Mouse (Mus musculus) forebrain, embryonic 10.5 days (tissue): ENCODE data around the gene Ackr2. TPM values are rescaled to one million over a fixed set of nuclear protein-coding genes. Genes with fewer than 3 reads are reported as not detected.
A peak's percentile ranks its signal among the peaks of the same experiment; 100 is the strongest.

Source experiments
- DNase-seq: peaks from one replicate; pipeline ENCODE4 v3.0.0-alpha.2; 2017; ENCODE audit warnings: low spot score; ENCODE audit errors: extremely low spot score
- H3K27ac ChIP-seq: fragments of 300-500 bp; sonication (generic); 2 replicates; pipeline ENCODE4 v1.5.1; 2016; ENCODE audit warnings: mild to moderate bottlenecking
- H3K27me3 ChIP-seq: fragments of 300-500 bp; sonication (generic); 2 replicates; pipeline ENCODE4 v1.6.1; 2016; ENCODE audit warnings: mild to moderate bottlenecking; ENCODE audit not compliant: poor library complexity, severe bottlenecking
- H3K36me3 ChIP-seq: fragments of 300-500 bp; sonication (generic); replicated peaks from 2 replicates; pipeline ENCODE4 v1.6.1; 2016; ENCODE audit warnings: mild to moderate bottlenecking, moderate library complexity
- H3K4me1 ChIP-seq: fragments of 300-500 bp; sonication (generic); 2 replicates; pipeline ENCODE4 v1.6.1; 2016
- H3K4me3 ChIP-seq: fragments of 300-500 bp; sonication (generic); 2 replicates; pipeline ENCODE4 v1.5.1; 2016; ENCODE audit warnings: mild to moderate bottlenecking, moderate library complexity
- H3K9me3 ChIP-seq: fragments of 300-500 bp; sonication (generic); 2 replicates; pipeline ENCODE4 v1.6.1; 2016; ENCODE audit warnings: mild to moderate bottlenecking, moderate library complexity
- WGBS: fragments of 180-500 bp; shearing (Covaris S2); methylation state at CpG from one replicate; pipeline ENCODE4 v1.1.7; 2016; 5-methylcytosine and 5-hydroxymethylcytosine counted together
- polyA plus RNA-seq: library from polyadenylated mRNA; unstranded; fragments of >200 nt; fragmentation: Nextera tagmentation; extraction: Ambion mirVana; gene quantifications from 2 replicates; pipeline ENCODE4 v1.2.1, GENCODE M21; 2016

Ackr2 gene
- polyA plus RNA-seq, 1 experiment from 2014 or later: 0.50 TPM

- Histone ChIP-seq H3K36me3 (no peaks in the 10 kb centered on the region; the same call in 1 of the 2 replicates), H3K4me1 (peaks cover 7% of the 10 kb centered on the region; the same call in 1 of the 2 replicates), H3K27ac (no peak overlapping the region), H3K9me3 (no peaks in the 10 kb centered on the region), H3K4me3 (no peak overlapping the region), H3K27me3 (no peaks in the 10 kb centered on the region)
- WGBS: 82% methylated on average over 4 of the region's 4 CpGs
- no peak for DNase-seq
Observed at GRCm38 (mm10) chr9:121934856-121935255, 36.7 kb downstream of the Ackr2 start.

DNA sequence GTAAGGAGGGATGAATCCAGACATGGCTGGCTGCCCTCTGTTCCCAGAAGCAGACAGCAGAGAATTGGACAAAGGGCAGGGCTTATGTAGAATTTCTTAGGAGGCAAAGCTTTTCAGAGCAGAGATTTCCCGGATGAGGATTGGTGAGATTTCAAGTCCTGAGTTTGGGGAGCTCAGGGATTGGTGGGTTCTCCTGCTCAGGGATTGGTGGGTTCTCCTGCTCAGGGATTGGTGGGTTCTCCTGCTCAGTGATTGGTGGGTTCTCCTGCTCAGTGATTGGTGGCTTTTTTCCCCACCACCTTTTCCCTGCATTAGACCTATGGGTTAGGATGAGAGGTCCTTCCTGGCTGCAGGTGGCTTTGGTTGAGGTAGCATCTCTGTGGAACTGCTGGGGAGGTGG is 38.8 kb downstream of the Ackr2 start:
- no peak for DNase-seq
- Histone ChIP-seq H3K36me3 (peaks cover 5% of the 10 kb centered on the region; the same call in 1 of the 2 replicates), H3K27me3 (no peaks in the 10 kb centered on the region), H3K4me1 (peaks cover 7% of the 10 kb centered on the region; the same call in 1 of the 2 replicates), H3K27ac (peak overlapping the region; percentile 27; the same call in 1 of the 2 replicates), H3K4me3 (peak overlapping the region; percentile 55; the same call in 1 of the 2 replicates), H3K9me3 (no peaks in the 10 kb centered on the region)
- WGBS: 91% methylated on average over 1 of the region's 1 CpGs

DNA sequence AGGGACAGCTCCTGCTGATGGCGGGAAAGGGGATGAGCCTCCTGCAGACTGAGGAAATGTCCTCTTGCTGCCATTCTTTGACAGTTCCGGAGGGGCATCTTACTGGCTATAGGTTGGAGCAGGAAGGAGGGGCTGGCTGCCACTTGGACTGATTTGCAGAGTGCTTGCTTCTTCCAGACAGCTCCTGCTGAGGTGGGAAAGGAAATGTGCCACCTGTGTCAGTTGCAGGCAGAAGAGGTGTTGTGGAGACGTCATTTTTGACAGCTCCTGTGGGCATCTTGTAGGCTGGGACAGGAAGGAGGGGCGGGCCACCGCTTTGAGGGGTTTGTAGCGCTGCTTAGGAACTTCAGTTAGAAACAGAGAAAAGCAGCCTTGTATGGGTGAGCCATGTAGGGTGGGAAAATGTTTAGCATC is 39.3 kb downstream of the Ackr2 start:
- Histone ChIP-seq H3K27me3 (no peaks in the 10 kb centered on the region), H3K27ac (peak overlapping the region; percentile 85), H3K36me3 (peaks cover 5% of the 10 kb centered on the region; the same call in 1 of the 2 replicates), H3K4me1 (peaks cover 7% of the 10 kb centered on the region; the same call in 1 of the 2 replicates), H3K9me3 (no peaks in the 10 kb centered on the region), H3K4me3 (peak overlapping the region; percentile 55)
- 76% methylated on average over 6 of the region's 6 CpGs for WGBS
- DNase-seq: no peak

DNA sequence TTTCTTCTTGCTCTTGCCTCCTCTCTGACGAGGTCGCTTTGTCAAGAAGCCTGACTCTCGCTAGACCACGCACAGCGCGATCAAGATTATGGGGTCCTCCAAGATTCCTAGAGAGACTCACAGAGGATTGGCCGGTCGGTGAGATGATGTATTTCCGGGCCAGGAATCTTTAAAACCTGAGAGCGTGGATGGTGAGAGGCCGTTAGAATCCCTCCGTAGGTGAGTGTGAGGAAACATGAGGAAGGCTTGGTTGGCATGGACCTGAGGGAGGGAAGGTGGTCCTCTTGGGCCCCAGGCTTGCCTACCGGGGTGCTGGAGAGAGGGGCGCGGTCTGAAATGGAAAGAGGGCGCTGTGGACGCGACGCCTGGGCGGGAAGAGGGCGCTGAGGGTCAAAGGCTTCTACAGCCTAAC is 39.8 kb downstream of the Ackr2 start:
- 60% methylated on average over 21 of the region's 21 CpGs for WGBS
- DNase-seq: peak; percentile 33
- no peaks in the 10 kb centered on the region for H3K9me3 ChIP-seq
- peaks cover 7% of the 10 kb centered on the region; the same call in 1 of the 2 replicates for H3K36me3 ChIP-seq
- peak overlapping the region; percentile 85 for H3K27ac ChIP-seq
- peaks cover 7% of the 10 kb centered on the region; the same call in 1 of the 2 replicates for H3K4me1 ChIP-seq
- H3K4me3 ChIP-seq: peak overlapping the region; percentile 55
- H3K27me3 ChIP-seq: no peaks in the 10 kb centered on the region

DNA sequence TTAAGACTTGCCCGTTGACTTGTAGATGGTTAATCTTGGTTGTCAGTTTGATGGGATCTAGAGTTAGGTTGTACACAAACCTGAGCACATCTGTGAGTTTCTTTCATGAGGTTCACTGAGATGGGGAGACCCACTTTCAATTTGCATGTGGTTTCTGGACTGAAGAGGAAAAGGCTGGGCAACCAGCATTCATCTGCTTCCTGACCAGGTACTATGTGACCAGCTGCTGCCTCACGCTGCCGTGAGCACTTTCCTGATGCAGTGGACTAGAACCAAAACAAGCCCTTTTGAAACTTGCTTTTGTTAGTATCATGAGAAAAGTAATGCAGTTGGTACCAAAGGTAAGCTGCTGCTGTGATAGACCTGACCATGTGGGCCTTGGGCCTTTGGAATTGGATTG is 44.9 kb downstream of the Ackr2 start:
- Histone ChIP-seq H3K27me3 (no peaks in the 10 kb centered on the region), H3K27ac (no peak overlapping the region), H3K36me3 (peaks cover 21% of the 10 kb centered on the region; the same call in 1 of the 2 replicates), H3K4me1 (no peaks in the 10 kb centered on the region), H3K9me3 (no peaks in the 10 kb centered on the region), H3K4me3 (no peak overlapping the region)
- 91% methylated on average over 3 of the region's 3 CpGs for WGBS
- no peak for DNase-seq

GRCm38 (mm10) chr9:121943628-121944027 is 45.5 kb downstream of the Ackr2 start:
- Histone ChIP-seq H3K4me1 (no peaks in the 10 kb centered on the region), H3K27ac (no peak overlapping the region), H3K4me3 (no peak overlapping the region), H3K36me3 (peaks cover 21% of the 10 kb centered on the region; the same call in 1 of the 2 replicates), H3K9me3 (no peaks in the 10 kb centered on the region), H3K27me3 (no peaks in the 10 kb centered on the region)
- no peak for DNase-seq
- 80% methylated on average over 3 of the region's 3 CpGs for WGBS

DNA sequence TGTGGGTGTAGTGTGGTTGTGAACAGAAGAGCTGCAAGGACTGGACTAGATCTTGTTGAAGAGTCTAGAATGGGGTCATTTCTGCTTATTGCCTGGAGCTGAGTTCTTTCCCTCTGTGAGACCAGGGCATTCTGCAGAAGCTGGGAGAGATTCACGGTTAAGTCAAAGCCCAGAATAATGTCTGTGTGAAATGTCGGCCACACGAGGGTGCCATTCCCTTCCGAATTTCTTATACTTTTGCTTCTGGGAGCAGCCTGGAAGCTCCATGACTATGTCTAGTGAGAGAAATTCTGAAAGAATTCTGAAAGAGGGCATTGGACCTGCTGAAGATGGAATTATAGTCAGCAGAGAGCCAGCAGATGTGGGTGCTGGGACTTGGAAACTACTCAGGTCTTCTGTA is 49.6 kb downstream of the Ackr2 start:
- H3K36me3 ChIP-seq: peaks cover 16% of the 10 kb centered on the region; the same call in 1 of the 2 replicates
- peaks cover 11% of the 10 kb centered on the region for H3K4me1 ChIP-seq
- DNase-seq: peak; percentile 30
- H3K9me3 ChIP-seq: no peaks in the 10 kb centered on the region
- H3K27ac ChIP-seq: no peak overlapping the region
- no peaks in the 10 kb centered on the region for H3K27me3 ChIP-seq
- WGBS: 11% methylated on average over 4 of the region's 4 CpGs
- no peak overlapping the region for H3K4me3 ChIP-seq

GRCm38 (mm10) chr9:121948431-121948830 is 50.3 kb downstream of the Ackr2 start:
- 83% methylated on average over 4 of the region's 4 CpGs for WGBS
- H3K27me3 ChIP-seq: no peaks in the 10 kb centered on the region
- no peak overlapping the region for H3K4me3 ChIP-seq
- H3K36me3 ChIP-seq: peaks cover 10% of the 10 kb centered on the region; the same call in 1 of the 2 replicates
- peaks cover 11% of the 10 kb centered on the region for H3K4me1 ChIP-seq
- no peak overlapping the region for H3K27ac ChIP-seq
- DNase-seq: no peak
- H3K9me3 ChIP-seq: no peaks in the 10 kb centered on the region

DNA sequence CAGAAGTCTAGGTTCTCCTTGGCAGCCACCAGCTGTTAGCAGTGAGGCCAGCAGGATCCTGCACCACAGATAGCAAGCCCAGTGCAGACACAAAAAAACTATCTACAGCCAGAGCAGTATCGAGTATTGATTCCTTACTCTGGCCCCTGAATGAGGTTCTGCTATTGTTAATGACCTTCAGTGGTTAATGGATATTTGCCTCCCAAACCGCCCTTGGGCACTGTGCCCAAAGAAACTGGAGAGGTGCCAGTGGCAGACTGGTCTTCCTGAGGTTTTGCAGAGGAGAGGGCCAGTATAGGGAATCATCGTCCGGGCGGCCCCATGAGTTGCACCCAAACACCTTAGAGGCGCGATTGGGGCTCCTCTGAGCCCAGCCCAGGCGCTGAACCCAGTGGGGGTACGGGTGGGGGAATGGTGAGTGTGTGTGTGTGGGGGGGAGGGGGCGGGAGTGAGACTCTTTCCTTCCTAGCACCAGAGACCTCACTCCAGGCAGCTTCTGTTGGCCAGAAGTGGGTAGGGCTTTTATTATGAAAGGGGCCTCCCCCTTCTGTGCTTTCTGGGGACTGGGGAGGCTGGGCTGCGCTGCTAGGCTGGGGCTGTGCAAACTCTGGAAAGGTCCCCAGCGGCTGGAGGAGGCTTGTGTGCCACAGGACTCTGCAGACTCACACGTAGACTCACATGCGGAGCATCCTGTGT is 52.4 kb downstream of the Ackr2 start, which contains the start of gene Fam198a:
Gene Fam198a (plus strand): TSS at position 571 of the 696 bp plus-strand sequence.
- DNase-seq: peak; percentile 31
- H3K4me1 ChIP-seq: peaks cover 14% of the 10 kb centered on the region
- no peaks in the 10 kb centered on the region for H3K9me3 ChIP-seq
- peak within 1 kb of the TSS; percentile 74 for H3K27ac ChIP-seq
- no peaks in the 10 kb centered on the region for H3K36me3 ChIP-seq
- H3K4me3 ChIP-seq: peak within 1 kb of the TSS; percentile 31
- no peaks in the 10 kb centered on the region for H3K27me3 ChIP-seq
- 17% methylated on average over 14 of the region's 14 CpGs for WGBS

- 36% methylated on average over 4 of the region's 4 CpGs for WGBS
- Histone ChIP-seq H3K36me3 (no peaks in the 10 kb centered on the region), H3K4me3 (peak overlapping the region; percentile 31), H3K9me3 (no peaks in the 10 kb centered on the region), H3K27ac (peak overlapping the region; percentile 74), H3K4me1 (peaks cover 14% of the 10 kb centered on the region), H3K27me3 (no peaks in the 10 kb centered on the region)
- DNase-seq: no peak
Observed at GRCm38 (mm10) chr9:121951114-121951423, 52.9 kb downstream of the Ackr2 start.

DNA sequence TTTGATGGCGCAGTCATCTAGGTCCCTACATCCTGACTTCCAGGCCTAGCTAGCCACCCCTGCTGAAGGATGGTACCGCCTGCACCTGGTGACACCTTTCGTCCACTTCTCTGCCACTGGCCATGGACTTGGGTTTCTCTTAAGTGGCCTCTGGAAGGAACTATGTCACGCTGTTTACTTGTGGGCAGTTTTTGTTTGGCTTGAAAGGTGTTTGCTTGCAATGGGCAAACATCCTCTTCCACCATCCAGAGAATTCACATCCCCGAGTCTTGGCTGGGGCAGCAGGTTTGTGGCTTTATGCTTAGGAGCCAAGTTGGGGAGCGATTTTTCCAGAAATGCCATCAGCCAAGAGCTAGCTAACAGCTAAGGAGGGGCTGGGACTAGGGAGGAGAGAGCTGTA is 54.4 kb downstream of the Ackr2 start:
- Histone ChIP-seq H3K9me3 (no peaks in the 10 kb centered on the region), H3K4me1 (peaks cover 17% of the 10 kb centered on the region), H3K36me3 (no peaks in the 10 kb centered on the region), H3K27me3 (no peaks in the 10 kb centered on the region), H3K4me3 (no peak overlapping the region), H3K27ac (no peak overlapping the region)
- DNase-seq: no peak
- WGBS: 90% methylated on average over 6 of the region's 6 CpGs

DNA sequence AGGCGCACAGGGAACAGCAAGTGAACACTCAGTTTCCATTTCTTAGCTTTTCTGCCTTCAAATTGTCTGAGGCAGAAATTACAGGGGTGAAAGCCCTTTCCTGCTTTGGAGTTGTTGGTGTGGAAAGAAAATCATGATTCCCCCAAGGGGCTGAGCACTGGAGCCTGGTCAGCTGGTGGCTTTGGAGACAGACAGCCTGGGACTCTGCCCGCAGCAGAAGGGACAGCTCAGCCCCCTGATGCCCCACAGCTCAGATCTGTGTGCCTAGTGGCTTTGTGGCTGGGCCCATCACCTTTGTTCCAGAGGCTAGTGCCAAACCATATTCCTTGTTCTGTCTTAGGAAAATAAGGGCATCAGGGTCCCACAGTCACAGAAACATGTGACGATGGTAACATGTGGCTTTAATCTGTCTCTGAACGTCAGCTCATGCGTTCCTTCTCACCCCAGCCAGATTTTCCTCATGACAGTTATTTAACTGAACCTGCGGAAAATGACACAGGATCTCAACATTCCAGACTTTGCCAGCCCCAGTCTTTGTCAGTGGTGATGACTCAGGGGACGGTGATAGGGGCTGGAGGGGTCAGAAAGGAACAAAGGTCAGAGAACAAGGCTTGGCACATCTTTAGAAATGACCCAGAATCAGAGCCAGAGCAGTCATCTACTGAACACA is 61.9 kb downstream of the Ackr2 start:
- Histone ChIP-seq H3K36me3 (no peaks in the 10 kb centered on the region), H3K4me3 (no peak overlapping the region), H3K27ac (peak overlapping the region; percentile 11; the same call in 1 of the 2 replicates), H3K27me3 (no peaks in the 10 kb centered on the region), H3K9me3 (no peaks in the 10 kb centered on the region), H3K4me1 (peaks cover 27% of the 10 kb centered on the region)
- no peak for DNase-seq
- WGBS: 63% methylated on average over 7 of the region's 7 CpGs
